Mouse (Mus musculus) left cerebral cortex, postnatal 14 days (tissue): Measurements from ENCODE around the gene Tgfbrap1. TPM values are rescaled to one million over a fixed set of nuclear protein-coding genes. Genes with fewer than 3 reads are reported as not detected.
"Not testable (repeated sequence)": the region's sequence is repeated elsewhere in the genome, so short reads cannot be mapped to it uniquely, and the experiment has no call there.

Experiments
- DNase-seq, 2 experiments: peaks; one replicate each; pipeline ENCODE4 v3.0.0; 2021 to 2022; ENCODE audit warnings: low spot score in 2 of 2, mixed read lengths in 1 of 2
- intact Hi-C: fragments of 180-260 bp; cut with DNase I; formaldehyde crosslinking; loops from one replicate; pipeline ENCODE4 v1.15.1; 2025
- long read RNA-seq, 2 experiments: library from polyadenylated mRNA; stranded (forward); transcript quantifications; one replicate each; pipeline ENCODE4 v2.0.0; 2021
- total RNA-seq, 2 experiments: library from RNA; stranded (reverse); gene quantifications; 2 replicates each; pipeline ENCODE4 v1.2.3; 2021

The Tgfbrap1 gene
- total RNA-seq = 10 to 100 TPM; 40.3 to 41.7 TPM
- long read RNA-seq, experiment 1, full-length matches to known transcripts = 31 of 37 reads
- long read RNA-seq, experiment 1, partial matches to known transcripts = 0 of 37 reads
- long read RNA-seq, experiment 1, other reads (novel, unspliced or antisense) = 6 of 37 reads
- long read RNA-seq, experiment 2, full-length matches to known transcripts = 26 of 41 reads
- long read RNA-seq, experiment 2, partial matches to known transcripts = 5 of 41 reads
- long read RNA-seq, experiment 2, other reads (novel, unspliced or antisense) = 10 of 41 reads

DNA sequence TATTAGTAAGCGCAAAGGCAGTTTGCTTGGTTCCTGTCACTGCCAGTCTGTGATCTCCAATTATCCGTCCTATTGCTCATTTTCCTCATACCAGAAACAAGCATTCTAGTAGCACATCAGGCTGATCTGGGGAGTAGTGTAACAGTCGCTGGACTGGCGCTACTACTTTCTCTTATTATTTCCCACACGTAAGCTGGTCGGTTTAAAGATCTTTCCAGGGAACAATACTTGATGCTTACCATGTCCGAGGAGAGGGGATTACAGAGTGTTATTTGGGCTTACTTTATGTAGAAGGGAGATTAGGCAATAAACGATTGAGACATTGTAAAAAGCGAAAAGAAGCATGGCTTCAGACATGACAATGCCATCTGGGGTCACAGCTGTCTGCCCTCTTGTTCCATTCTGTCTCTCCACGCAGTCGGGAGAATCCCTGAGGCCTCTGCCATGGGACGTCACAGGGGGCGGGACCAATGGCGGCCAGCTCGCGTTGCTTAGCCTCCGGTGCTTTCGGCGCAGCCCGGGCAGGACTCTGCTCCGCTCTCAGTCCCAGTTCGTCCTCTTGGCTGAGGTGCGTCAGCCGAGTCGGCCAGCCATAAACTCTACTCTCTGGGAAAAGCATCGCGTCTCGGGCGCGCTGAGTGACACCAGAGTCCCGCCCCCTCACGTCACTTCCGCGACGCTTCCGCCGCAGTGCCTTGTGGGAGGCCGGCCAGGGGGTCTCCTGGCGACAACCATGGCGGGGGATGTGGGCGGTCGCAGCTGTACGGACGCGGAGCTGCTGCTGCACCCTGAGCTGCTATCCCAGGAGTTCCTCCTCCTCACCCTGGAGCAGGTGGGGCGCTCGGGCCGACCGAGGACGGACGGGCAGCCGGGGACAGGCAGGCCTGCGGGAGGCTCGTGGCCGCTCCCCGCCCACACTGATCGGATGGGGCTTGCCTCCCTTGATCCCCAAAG lies at the start of gene Tgfbrap1, which contains the start of gene AI597479:
Gene Tgfbrap1, minus strand, starts transcription at position 607 of the 954 bp plus-strand sequence.
Gene AI597479, plus strand, starts transcription at position 680 of the 954 bp plus-strand sequence.
- DNase-seq = peak; percentile 90 to 93
- intact Hi-C loops = no loop called here

DNA sequence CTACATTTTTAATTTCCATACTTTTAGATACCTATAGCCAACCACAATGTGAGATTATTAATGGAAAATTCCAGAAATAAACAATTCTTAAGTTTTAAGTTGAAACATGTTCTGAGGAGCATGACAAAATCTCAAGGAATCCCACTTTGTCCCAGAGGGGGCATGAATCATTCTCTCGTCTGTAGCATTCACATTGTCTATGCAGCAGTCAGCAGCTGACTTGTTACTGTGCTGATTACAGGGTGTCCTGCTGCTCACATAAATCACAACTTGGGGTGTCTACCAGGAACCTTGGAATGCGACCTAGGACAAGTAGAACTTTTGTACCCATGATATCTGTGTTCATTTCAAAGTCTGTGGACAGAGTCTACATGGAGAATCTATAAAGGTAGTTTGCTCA lies 49.0 kb upstream of the Tgfbrap1 start:
- no peak for DNase-seq
- intact Hi-C loops = no loop called here

DNA sequence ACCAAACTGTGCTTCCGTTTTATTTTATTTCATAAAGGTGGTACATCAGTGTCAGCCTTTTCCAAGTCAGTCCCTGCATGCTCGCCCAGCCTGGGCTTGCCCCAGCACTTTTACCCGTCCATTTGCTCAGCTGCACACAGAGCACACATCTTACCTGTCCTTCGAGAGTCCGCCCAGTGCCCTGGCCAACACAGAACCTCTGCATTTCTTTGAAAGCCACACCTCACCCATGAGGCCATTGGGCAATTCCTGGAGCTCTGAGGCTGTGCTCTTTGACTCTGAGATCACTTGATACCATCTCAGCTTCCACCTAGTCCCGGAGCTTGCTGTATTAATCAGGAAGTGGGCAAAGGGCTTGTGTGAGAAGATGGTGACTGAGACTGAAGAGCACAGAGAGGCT lies 47.0 kb upstream of the Tgfbrap1 start:
- DNase-seq = no peak
- intact Hi-C loops = no loop called here

DNA sequence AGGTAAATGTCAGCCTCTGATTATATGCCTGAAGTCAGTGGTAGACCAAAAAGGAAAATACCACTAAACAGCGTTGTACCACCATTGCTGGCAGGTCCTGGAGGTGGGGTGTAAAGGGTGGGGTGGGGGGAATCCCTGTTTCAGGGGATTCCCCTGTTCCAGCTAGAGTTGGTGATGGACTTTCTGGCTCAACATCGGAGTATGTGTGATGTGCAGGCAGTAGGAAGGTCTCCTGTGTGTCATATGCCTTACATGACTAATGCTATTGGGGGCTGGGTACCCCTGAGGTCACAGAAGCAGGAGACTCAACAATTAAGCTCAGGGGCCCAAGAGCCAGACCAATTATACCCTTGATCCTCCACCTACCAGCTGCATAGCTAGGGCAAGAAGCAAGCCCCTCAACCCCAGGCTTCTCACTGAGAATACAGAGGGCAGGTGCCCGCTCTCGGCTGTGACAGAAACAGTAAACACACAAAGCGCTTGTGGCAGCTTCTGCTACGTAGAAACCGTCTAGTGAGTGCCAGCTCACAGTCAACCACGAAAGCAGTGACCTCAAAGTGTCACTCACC lies 46.0 kb upstream of the Tgfbrap1 start:
- DNase-seq = no peak
- intact Hi-C loops = no loop called here

DNA sequence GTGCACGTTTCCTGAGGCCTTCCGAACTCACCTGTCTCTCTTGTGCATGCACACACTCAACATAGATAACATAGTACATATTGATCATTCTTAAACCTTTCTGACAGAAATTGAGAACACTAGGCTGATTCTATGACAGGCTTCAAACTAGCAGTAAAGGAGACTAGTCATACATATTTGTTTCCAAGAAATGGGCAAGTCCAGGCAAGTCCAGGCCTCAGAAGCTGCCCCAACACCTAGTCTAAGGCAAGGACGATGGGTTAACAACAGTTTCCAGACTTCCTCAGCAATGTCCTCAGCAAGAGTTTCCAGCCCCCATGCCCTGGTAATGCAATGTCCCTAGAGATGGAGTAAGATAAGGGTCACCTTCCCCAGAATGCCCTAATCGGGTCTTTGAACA lies 45.4 kb upstream of the Tgfbrap1 start:
- intact Hi-C loops = loop anchor here (1.0 kb wide), 1 partner anchor 121 kb away; no protein-coding TSS in a partner anchor
- no peak for DNase-seq

DNA sequence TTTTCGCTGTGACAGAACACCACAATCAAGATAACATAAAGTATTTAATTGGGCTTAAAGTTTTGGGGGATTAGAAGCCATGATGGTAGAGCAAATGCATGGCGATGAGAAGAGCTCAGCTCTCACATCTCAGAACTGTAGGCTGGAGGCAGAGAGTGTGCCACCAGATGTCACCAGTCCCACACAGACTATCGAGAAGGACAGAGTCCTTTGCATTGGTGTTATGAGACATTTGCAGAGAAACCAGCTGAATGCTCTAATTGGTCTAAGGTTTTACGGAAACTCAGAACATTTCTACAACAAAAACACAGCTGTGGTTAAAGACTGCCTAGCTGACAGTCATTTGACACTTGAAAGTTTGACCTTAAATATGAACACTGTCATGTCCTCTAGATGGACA lies 44.8 kb upstream of the Tgfbrap1 start:
- no peak for DNase-seq
- intact Hi-C loops = loop anchor here (1.0 kb wide), 1 partner anchor 121 kb away; no protein-coding TSS in a partner anchor

DNA sequence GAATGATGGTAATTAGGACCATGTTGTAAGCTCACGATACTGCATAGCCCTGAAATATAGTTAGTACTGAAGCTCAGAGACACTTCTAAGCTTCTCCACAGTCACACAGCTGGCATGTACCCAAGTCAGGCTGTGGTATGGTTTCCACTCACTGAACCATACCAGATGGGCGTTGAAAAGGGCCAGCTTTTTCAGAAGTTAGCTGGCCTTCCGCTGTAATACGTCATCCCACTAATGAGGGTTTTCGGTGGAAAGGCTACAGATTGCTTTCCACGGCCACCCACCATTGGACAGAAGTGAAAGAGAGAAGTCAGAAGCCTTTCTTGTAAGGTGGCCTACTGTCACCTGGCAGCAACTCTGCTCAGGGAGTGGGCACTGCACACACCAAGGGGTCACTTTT lies 44.4 kb upstream of the Tgfbrap1 start:
- intact Hi-C loops = loop anchor here (1.0 kb wide), 1 partner anchor 121 kb away; no protein-coding TSS in a partner anchor
- no peak for DNase-seq

DNA sequence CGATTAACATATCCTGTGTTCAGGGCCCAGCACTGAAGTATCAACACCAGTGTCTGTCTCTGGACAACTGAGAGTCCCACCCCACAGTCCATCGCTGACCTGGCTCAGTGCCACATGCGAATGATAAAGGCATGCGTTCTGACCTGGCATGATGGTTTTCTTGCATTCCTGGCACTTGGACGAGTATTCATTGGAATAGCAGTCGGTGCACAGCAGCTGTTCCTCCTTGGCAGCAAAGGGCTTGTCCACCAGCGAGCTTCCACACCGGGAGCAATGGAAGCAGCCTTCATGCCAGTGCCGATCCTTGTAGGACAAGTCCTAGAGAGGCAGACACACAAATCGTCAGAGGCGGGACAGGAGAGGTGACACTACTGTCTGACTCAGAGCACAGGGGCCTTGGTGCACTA lies 43.1 kb upstream of the Tgfbrap1 start:
- intact Hi-C loops = no loop called here
- DNase-seq = no peak

DNA sequence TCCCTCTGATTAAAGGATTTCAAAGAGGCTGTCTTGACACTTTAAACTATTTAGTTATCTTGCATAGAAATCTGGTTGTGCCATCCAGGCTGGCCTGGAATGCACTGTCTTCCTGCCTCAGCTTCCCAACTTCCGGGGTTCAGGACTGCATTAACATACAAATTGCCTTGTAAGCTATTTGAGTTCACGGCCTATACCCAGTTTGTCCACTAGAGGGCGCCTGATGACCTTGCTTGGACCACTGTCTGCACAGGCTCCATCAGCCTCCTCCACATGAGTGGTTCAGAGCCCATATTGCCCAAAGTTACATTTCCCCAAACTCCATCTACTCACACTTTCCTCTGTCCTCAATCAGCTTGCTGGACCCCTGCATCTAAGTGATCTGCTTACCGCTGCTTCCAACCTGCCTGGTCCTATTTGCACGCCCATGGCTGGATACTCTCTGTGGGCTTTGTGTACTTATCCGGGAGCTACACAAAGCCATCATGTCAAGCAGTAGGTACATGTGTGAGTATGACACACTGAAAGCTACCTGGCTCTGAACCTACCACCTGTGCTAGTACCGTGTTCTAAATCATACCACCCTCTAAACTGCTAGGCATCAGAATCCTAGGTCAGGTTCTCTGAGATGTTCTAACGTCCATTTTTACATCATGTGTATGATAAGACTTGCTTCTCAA lies 41.3 kb upstream of the Tgfbrap1 start:
- intact Hi-C loops = loop anchor here (1.0 to 5.0 kb wide), 2 partner anchors 38 to 125 kb away; no protein-coding TSS in a partner anchor
- peak; percentile 92 for DNase-seq

DNA sequence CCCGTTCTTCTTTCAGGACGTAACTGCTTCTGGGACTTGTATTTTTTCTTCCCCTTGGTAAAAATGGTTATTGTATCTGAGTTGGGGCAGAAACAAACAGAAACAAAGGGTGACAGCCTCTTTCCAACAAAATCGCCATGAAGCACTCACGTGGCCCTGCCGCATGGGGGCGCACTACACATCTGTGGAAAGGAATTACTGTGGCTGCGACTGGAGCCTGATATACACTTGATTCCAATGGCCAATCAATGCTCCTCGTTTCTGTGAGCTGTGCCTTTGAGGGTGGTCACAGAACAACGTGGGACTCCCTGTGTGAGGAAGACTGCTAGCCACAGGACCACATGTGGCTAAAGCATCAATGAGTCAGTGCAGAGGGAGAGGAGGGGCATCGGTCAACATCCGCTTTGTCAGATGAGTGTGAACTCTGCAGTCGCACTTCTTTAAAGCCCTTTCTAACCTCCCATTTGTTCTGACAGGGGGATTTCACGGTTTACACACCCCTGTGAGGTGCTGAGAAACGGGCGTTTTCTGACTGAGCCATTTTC lies 39.9 kb upstream of the Tgfbrap1 start:
- intact Hi-C loops = loop anchor here (5.0 kb wide), 1 partner anchor 39 kb away; no protein-coding TSS in a partner anchor
- DNase-seq = no peak

DNA sequence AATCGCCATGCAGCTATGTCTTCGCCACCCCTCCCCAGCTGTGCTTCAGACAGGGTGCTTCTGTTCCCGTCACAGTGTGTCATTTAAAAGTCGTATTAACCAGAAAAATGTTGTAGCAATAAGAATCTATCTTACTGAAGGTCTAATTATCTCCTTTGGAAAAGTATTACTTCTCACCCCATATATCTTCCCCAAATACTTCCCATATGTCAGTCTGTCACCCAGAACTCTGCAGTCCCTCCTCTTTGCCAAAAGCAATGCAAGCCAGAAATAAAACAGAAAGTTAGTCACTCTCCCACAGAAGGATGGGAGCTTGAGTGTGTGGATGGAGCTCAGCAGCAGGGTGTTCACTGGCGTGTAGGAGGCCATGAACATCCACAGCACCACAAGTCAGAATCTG lies 38.9 kb upstream of the Tgfbrap1 start:
- peak; percentile 58 to 73 for DNase-seq
- intact Hi-C loops = loop anchor here (5.0 kb wide), 1 partner anchor 40 kb away; no protein-coding TSS in a partner anchor

DNA sequence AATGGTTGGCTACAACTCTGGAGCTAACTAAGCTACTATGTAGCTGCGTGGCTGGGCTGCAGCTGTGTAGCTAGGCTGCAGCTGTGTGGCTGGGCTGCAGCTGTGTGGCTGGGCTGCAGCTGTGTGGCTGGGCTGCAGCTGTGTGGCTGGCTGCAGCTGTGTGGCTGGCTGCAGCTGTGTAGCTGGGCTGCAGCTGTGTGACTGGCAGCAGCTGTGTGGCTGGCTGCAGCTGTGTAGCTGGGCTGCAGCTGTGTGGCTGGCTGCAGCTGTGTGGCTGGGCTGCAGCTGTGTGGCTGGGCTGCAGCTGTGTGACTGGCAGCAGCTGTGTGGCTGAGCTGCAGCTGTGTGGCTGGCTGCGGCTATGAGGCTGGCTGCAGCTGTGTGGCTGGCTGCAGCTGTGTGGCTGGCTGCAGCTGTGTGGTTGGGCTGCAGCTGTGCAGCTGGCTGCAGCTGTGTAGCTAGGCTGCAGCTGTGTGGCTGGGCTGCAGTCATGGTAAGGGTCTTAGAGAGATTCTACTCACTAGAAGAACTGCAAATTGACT lies 38.1 kb upstream of the Tgfbrap1 start:
- intact Hi-C loops = loop anchor here (5.0 kb wide), 1 partner anchor 41 kb away; no protein-coding TSS in a partner anchor
- DNase-seq = not testable (repeated sequence)

DNA sequence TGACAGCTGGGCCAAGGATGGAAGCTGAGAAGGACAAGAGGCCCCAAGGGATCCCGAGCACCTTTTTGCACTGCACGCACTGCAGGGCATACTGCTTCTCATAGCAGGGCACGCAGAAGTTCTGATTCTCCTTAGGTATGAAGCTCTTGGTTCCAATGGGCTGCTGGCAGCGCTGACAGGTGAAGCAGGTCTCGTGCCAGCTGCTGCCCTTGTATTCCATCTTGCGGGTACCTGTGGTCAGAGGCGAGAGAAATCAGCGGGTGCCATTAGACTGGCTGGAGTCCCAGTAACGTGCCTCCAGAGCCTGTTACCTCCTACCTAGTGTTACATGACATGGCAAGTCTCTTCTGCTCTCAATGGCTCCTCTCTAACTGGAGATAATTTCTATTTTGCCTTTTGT lies 33.2 kb upstream of the Tgfbrap1 start:
- no peak for DNase-seq
- intact Hi-C loops = no loop called here

DNA sequence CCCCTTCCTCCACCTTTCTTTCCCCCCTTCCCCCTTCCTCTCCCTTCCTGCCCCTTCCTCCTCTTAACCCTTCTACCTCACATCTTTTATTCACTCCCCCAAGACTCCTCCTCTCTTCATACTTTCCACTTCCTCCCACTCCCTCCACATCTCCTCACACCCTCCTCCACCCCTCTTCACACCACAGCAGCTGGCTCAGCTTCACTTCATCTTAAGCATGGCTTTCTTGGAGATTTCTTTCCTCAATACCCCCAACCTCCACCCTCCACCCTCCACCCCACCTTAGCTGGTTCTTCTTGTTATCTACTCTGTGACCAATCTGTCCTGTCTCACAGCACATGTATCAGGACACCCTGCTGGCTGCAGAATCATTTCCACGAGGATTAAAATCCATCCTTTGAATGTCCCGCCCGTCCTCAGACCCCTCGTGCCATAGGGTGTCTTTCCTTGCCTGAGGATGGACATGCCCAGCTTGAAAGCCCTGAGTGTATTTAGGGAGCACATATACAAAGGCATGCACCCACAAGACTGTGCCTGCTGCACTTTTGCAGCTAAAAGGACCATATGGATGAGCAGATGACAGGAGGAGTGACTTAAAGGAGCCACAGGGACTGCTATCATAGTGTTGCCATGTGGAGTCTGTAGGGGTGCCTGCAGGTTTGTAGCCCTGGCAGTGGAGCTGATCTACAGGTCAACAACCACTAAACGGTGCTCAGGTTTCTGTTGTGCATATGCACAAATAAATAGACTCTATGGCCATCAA lies 32.0 kb upstream of the Tgfbrap1 start:
- no peak for DNase-seq
- intact Hi-C loops = no loop called here

DNA sequence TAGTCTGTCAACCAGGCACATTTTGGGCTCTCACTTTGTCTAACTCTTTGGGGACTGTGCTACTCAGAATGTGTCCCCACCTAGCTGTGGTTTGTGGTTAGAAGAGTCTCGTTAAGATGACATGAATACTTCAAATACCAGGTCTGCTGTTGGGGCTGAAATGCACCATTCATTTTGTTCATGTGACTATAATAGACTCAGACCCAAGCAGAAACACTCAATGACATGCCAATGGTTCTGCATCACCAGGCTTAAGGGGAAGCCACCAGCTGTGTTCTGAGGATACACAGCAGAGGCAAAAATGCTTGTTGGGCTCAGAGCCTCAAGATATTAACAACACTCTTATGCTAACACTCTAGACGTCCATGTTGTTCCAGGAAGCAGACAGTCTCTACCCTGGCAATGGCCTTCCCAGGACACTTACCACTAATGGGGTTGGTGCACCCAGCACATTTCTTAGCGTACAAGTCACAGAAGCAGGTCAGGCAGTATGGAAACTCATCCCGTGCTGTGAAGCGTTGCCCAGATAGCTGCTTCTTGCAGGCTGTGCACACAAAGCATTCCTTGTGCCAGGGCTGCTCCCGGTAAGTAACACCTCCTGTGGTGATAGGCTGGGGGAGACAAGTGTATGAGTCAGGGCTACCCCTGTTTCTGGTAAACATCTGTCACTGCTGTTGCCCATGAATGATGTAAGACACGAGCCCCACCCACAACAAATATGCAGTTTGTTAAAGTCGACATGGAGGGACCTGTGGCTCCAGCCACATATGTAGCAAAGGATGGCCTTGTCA lies 29.6 kb upstream of the Tgfbrap1 start:
- DNase-seq = no peak
- intact Hi-C loops = no loop called here

DNA sequence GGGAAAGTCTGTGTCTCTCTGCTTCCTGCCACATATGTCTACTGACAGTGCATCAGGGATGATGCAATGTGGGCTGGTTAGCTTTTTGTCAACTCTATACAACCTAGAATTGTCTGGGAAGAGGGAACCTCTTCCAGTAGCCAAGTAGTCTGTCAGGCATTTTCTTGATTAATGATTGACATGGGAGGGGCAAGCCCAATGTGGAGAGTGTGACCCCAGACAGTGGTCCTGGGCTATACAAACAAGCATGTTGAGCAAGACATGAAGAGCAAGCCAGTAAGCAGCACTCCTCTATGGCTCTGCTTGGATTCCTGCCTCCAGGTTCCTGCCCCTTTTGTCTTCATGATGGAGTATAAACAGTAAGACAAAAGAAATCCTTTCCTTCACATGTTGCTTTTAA lies 28.8 kb upstream of the Tgfbrap1 start:
- no peak for DNase-seq
- intact Hi-C loops = no loop called here

DNA sequence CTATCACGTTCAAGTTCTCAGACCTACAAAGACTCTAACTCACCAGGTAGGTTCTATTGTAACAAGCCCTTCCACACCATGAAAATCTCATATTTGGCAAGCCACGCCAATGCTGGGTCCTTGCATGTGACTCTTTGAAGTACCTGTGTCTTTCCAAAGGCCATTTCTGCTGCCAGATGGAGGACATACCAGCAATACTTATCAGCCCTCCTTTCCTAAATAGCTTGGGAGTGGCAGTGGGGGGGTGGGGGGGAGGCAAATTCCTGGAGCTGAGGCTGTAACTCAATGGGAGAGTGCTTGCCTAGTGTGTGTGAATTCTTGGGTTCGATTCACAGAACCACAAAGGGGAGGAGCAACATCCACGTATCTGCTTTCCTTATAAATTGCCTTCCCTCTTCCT lies 26.3 kb upstream of the Tgfbrap1 start:
- intact Hi-C loops = no loop called here
- DNase-seq = no peak
